Mouse (Mus musculus) MEL (cell line): ENCODE measurements around the gene Cep85l.

Source experiments
- CHD2 ChIP-seq: IDR thresholded peaks from 2 replicates; pipeline ENCODE4 v1.6.1; 2011; ENCODE audit warnings: low read length, improper control_type of control experiment
- CTCF ChIP-seq, 3 experiments: IDR thresholded peaks in 2 of 3; conservative IDR thresholded peaks in 1 of 3; 2 replicates each; pipeline ENCODE4 v1.5.1; 2011 to 2012; ENCODE audit warnings: low read length in 3 of 3, low read depth in 2 of 3, mild to moderate bottlenecking in 2 of 3, improper control_type of control experiment in 1 of 3, inconsistent platforms in 1 of 3, mixed read lengths in 1 of 3, moderate library complexity in 1 of 3; ENCODE audit not compliant: control insufficient read depth in 1 of 3, insufficient read depth in 1 of 3, poor library complexity in 1 of 3, severe bottlenecking in 1 of 3
- ETS1 ChIP-seq: IDR thresholded peaks from 2 replicates; pipeline ENCODE4 v1.6.1; 2012; ENCODE audit warnings: low read depth, mild to moderate bottlenecking, inconsistent platforms, low read length, improper control_type of control experiment, moderate library complexity
- JUND ChIP-seq: IDR thresholded peaks from 2 replicates; pipeline ENCODE4 v1.6.1; 2011; ENCODE audit warnings: low read depth, mild to moderate bottlenecking, improper control_type of control experiment, low read length
- KAT2A ChIP-seq: conservative IDR thresholded peaks from 2 replicates; pipeline ENCODE4 v1.6.1; 2012; ENCODE audit warnings: low read depth, low read length, improper control_type of control experiment, inconsistent platforms
- MAFK ChIP-seq: IDR thresholded peaks from 2 replicates; pipeline ENCODE4 v1.6.1; 2011; ENCODE audit warnings: low read depth, mild to moderate bottlenecking, low read length, improper control_type of control experiment, borderline replicate concordance
- POLR2A ChIP-seq, 2 experiments: IDR thresholded peaks; 2 replicates each; pipeline ENCODE4 v1.6.1; 2011 to 2012; ENCODE audit warnings: low read length in 2 of 2, mild to moderate bottlenecking in 2 of 2, control low read depth in 1 of 2, improper control_type of control experiment in 1 of 2, low read depth in 1 of 2, moderate library complexity in 1 of 2; ENCODE audit not compliant: control insufficient read depth in 1 of 2, insufficient read depth in 1 of 2, poor library complexity in 1 of 2
- POLR2AphosphoS5 ChIP-seq: IDR thresholded peaks from 2 replicates; pipeline ENCODE4 v1.6.1; 2012; ENCODE audit warnings: low read depth, borderline replicate concordance, mild to moderate bottlenecking, inconsistent platforms, low read length, moderate library complexity, mixed read lengths
- RCOR1 ChIP-seq: IDR thresholded peaks from 2 replicates; pipeline ENCODE4 v1.6.1; 2012; ENCODE audit warnings: low read depth, mild to moderate bottlenecking, inconsistent platforms, low read length, improper control_type of control experiment
- SMC3 ChIP-seq: IDR thresholded peaks from 2 replicates; pipeline ENCODE4 v1.6.1; 2011; ENCODE audit warnings: low read depth, low read length, improper control_type of control experiment
- ZC3H11A ChIP-seq: IDR thresholded peaks from 2 replicates; pipeline ENCODE4 v1.6.1; 2012; ENCODE audit warnings: low read depth, mild to moderate bottlenecking, inconsistent platforms, low read length, improper control_type of control experiment
- ZNF384 ChIP-seq: IDR thresholded peaks from 2 replicates; pipeline ENCODE4 v1.6.1; 2012; ENCODE audit warnings: low read depth, mild to moderate bottlenecking, inconsistent platforms, low read length, improper control_type of control experiment

GRCm38 (mm10) chr10:53272228-53272627 is 107.5 kb downstream of the Cep85l start:
- no peak for TF ChIP-seq ZNF384
- no peak for TF ChIP-seq POLR2A (IDR thresholded peaks at IDR 0.05; ENCODE audit: control insufficient read depth in 1 of 2, insufficient read depth in 1 of 2, low read depth in 1 of 2, low read length in 2 of 2, poor library complexity in 1 of 2)
- no peak for TF ChIP-seq CHD2
- TF ChIP-seq JUND, result no peak
- no peak for TF ChIP-seq ZC3H11A
- no peak for TF ChIP-seq CTCF (IDR thresholded peaks at IDR 0.05 in 2 of 3, conservative IDR thresholded peaks at IDR 0.05 in 1 of 3; ENCODE audit: control insufficient read depth in 1 of 3, insufficient read depth in 1 of 3, low read depth in 2 of 3, low read length in 3 of 3, poor library complexity in 1 of 3, severe bottlenecking in 1 of 3)
- no peak for TF ChIP-seq RCOR1
- no peak for TF ChIP-seq POLR2AphosphoS5
- no peak for TF ChIP-seq SMC3
- no peak for TF ChIP-seq MAFK
- TF ChIP-seq ETS1, result no peak
- no peak for TF ChIP-seq KAT2A
